Mouse (Mus musculus): Measurements from ENCODE around the gene Myrf.

Gene Myrf

GRCm38 (mm10) chr19:10240654-10241305, at the start of gene Myrf:
Gene Myrf, minus strand, starts transcription at chr19:10240748.
- DNase-seq (ENCODE audit: low spot score): peak; percentile 70

- DNase-seq (ENCODE audit: low spot score): no peak
Measured at GRCm38 (mm10) chr19:10289609-10290150, 49.1 kb upstream of the Myrf start.

GRCm38 (mm10) chr19:10288125-10289040, 47.8 kb upstream of the Myrf start:
- no peak for DNase-seq (ENCODE audit: low spot score)

- no peak for DNase-seq (ENCODE audit: low spot score)
Measured at GRCm38 (mm10) chr19:10286458-10286872, 45.9 kb upstream of the Myrf start.

GRCm38 (mm10) chr19:10280771-10281540, 40.4 kb upstream of the Myrf start:
- DNase-seq (ENCODE audit: low spot score): no peak

- DNase-seq (ENCODE audit: low spot score): no peak
Measured at GRCm38 (mm10) chr19:10279668-10280067, 39.1 kb upstream of the Myrf start.

GRCm38 (mm10) chr19:10278669-10279324, 38.2 kb upstream of the Myrf start:
- DNase-seq (ENCODE audit: low spot score): no peak

GRCm38 (mm10) chr19:10277759-10278158, 37.2 kb upstream of the Myrf start:
- no peak for DNase-seq (ENCODE audit: low spot score)

GRCm38 (mm10) chr19:10277331-10277730, 36.8 kb upstream of the Myrf start:
- no peak for DNase-seq (ENCODE audit: low spot score)

- no peak for DNase-seq (ENCODE audit: low spot score)
Measured at GRCm38 (mm10) chr19:10276483-10277144, 36.1 kb upstream of the Myrf start.

GRCm38 (mm10) chr19:10274056-10274455, 33.5 kb upstream of the Myrf start:
- DNase-seq (ENCODE audit: low spot score): no peak

GRCm38 (mm10) chr19:10272746-10273145, 32.2 kb upstream of the Myrf start:
- DNase-seq (ENCODE audit: low spot score): no peak

GRCm38 (mm10) chr19:10271592-10271991, 31.0 kb upstream of the Myrf start:
- no peak for DNase-seq (ENCODE audit: low spot score)

GRCm38 (mm10) chr19:10270356-10270755, 29.8 kb upstream of the Myrf start:
- no peak for DNase-seq (ENCODE audit: low spot score)

- no peak for DNase-seq (ENCODE audit: low spot score)
Measured at GRCm38 (mm10) chr19:10268851-10269250, 28.3 kb upstream of the Myrf start.

GRCm38 (mm10) chr19:10267953-10268352, 27.4 kb upstream of the Myrf start:
- DNase-seq (ENCODE audit: low spot score): no peak

GRCm38 (mm10) chr19:10267057-10267456, 26.5 kb upstream of the Myrf start:
- DNase-seq (ENCODE audit: low spot score): no peak

- peak; percentile 54 for DNase-seq (ENCODE audit: low spot score)
Measured at GRCm38 (mm10) chr19:10266196-10266850, 25.8 kb upstream of the Myrf start.

- no peak for DNase-seq (ENCODE audit: low spot score)
Measured at GRCm38 (mm10) chr19:10261369-10261768, 20.8 kb upstream of the Myrf start.

- DNase-seq (ENCODE audit: low spot score): peak; percentile 52
Measured at GRCm38 (mm10) chr19:10258279-10259011, 17.9 kb upstream of the Myrf start.
